Mouse (Mus musculus) embryonic fibroblast, embryonic 13.5 days (primary cell): ENCODE measurements at regions not wholly inside any gene's neighbourhood (a gene's known extent, or its start where the extent isn't known, plus 50 kb on each side); places are given as distances from the start of the nearest gene placed in this dataset.

Source experiments
- CTCF ChIP-seq: IDR thresholded peaks from 2 replicates; pipeline ENCODE4 v1.5.1; 2011; ENCODE audit warnings: mild to moderate bottlenecking, control low read depth, low read length, moderate library complexity, borderline replicate concordance; ENCODE audit not compliant: insufficient read depth
- POLR2A ChIP-seq: IDR thresholded peaks from 2 replicates; pipeline ENCODE4 v1.6.1; 2011; ENCODE audit warnings: low read depth, mild to moderate bottlenecking, control low read depth, low read length, moderate library complexity

- no peak for TF ChIP-seq CTCF
- TF ChIP-seq POLR2A: no peak
Observed at GRCm38 (mm10) chr17:85805726-85806359, 117.8 kb upstream of the Six2 start.
